Mouse (Mus musculus) gastrocnemius, postnatal 4 days (tissue): Measurements from ENCODE around the gene Adcy2. TPM values are rescaled to one million over a fixed set of nuclear protein-coding genes. Genes with fewer than 3 reads are reported as not detected.

Source experiments
- DNase-seq, 2 experiments: peaks; one replicate each; pipeline ENCODE4 v3.0.0; 2021 to 2022; ENCODE audit warnings: low spot score in 2 of 2, mixed read lengths in 2 of 2
- total RNA-seq, 2 experiments: library from RNA; stranded (reverse); gene quantifications; 2 replicates each; pipeline ENCODE4 v1.2.3; 2021

Adcy2 gene
- total RNA-seq, 2 experiments from 2014 or later, result 24.0 to 40.1 TPM

DNA sequence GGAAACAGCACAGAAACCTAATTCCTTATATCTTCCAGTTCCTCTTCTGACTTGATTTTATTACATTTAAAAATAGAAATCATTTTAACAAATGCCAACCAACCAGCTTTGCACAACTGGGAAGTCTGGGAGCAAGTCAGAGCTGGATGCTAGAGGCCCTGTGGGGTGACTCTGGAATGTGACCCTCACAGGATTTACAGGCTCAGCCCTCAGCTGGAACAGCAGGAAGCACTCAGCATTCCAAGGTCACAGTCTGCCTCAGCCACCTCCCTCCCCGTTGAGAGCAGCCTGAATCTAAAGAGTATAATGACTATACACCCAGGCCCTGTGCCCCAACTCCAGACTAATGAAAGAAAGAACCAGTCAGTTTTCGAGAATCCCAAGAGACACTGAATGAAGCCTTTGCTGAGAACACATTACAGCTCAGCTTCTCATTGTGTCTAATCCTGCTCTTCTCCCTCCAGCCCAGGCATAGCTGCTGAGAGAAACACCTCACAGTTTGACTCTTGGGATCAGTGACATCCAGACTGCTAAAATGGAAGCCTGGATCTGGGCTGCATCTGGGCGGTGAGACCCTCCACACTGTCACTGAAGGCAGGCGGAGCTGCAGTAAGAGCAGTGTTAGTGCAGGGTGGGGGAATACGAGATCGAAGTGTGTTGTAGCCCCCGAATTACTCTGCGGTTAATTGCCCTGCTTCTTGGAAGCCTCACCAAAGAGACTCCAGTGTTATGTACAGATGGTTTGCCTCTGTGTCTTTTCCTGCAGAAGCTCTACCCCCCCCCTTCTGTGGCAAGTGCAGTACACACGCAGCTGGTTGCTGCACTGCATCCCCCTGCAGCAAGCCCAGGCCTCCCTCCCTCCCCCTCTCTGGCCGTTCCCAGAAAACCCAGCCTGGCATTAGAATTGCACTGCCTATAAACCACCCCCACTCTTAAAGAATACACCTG is 426.1 kb downstream of the Adcy2 start:
- DNase-seq, result no peak

DNA sequence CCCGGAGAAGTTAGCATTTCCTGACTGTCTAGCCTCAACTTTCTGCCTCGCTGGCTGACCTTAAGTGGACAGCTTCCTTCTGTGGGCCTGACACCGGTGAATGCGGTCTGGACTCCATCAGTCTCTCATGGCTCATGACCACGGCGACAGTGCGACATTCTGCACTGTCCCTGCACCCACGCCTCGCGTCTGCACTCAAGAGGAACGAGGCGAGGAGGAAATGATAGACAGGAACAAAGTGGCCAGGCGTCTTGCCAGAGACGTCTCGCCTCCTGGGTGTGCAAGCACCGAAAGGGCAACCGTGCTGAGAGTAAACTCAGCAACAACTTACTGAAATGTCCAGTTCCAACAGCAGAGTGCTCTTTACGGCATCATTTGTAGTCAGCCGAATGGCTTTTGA is 427.1 kb downstream of the Adcy2 start:
- DNase-seq, result no peak
